Mouse (Mus musculus): ENCODE data around the gene Zfyve19.

DNA sequence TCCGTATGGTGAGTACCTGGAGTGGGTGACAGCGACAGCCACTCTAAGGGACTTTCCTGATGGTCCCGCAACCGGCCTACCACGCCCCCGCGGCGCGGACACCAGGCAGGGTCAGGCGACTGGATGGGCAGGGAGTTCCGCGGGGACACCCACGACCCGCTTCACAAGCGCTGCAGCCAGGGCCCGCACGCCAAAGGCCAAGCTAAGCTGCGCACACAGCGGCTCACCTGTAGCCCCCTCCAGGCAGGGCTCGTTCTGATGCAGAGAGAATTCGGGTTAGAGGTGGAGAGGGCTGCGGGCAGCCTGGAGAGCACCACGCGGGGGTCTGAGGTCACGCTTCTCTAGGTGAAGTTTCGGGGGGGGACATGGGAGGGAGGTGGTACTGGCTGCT lies 40.6 kb upstream of the Zfyve19 start:
- no peak for TF ChIP-seq POLR2A (IDR thresholded peaks at IDR 0.05; ENCODE audit: low read depth, low read length)
- TF ChIP-seq CTCF (IDR thresholded peaks at IDR 0.05; ENCODE audit: extremely low read depth, insufficient read length, insufficient replicate concordance, low read depth, low read length) = no peak

Measured in small intestine, adult 2 months (tissue).